13 mouse cellular contexts compared by ENCODE assay signal in genomic region chr4:139828283-139828678, GRCm38 (mm10). TPM values are rescaled to one million over a fixed set of nuclear protein-coding genes. Genes with fewer than 3 reads are reported as not detected.
A peak's percentile ranks its signal among the peaks of the same experiment; 100 is the strongest.
DNase-seq lines count a peak whose midpoint lies in the region; ATAC-seq lines count a peak whose summit lies in the region.
"Had no signal": no experiment of that assay in that cellular context is flagged by ENCODE, and none has a peak within 500 bp of the region (broad histone marks: within the 10 kb centered on the region; RNA-seq: fewer than 3 reads in every experiment).

No protein-coding gene starts in this region.

- WGBS in heart, embryonic 15.5 days, result under 1% methylated on average over 37 of the region's 37 CpGs
- 9% methylated on average over 37 of the region's 37 CpGs for whole genome bisulfite sequencing in embryonic facial prominence, embryonic 12.5 days
- WGBS in hindbrain, embryonic 13.5 days, result 3% methylated on average over 37 of the region's 37 CpGs
- 3% methylated on average over 37 of the region's 37 CpGs for WGBS in midbrain, embryonic 16.5 days

- H3K9me3 ChIP-seq in heart, embryonic 15.5 days (replicated peaks), result no peaks in the 10 kb centered on the region
- H3K9me3 ChIP-seq in embryonic facial prominence, embryonic 12.5 days, result no peaks in the 10 kb centered on the region
- H3K9me3 ChIP-seq in hindbrain, embryonic 13.5 days, result no peaks in the 10 kb centered on the region
- no peaks in the 10 kb centered on the region for H3K9me3 ChIP-seq in midbrain, embryonic 16.5 days (replicated peaks; ENCODE audit: control insufficient read depth, low read length, poor library complexity, severe bottlenecking)

- peaks cover 100% of the 10 kb centered on the region for H3K27me3 ChIP-seq in heart, embryonic 15.5 days
- peaks cover 95% of the 10 kb centered on the region for H3K27me3 ChIP-seq in embryonic facial prominence, embryonic 12.5 days
- peaks cover 99% of the 10 kb centered on the region for H3K27me3 ChIP-seq in hindbrain, embryonic 13.5 days
- H3K27me3 ChIP-seq in midbrain, embryonic 16.5 days (ENCODE audit: control insufficient read depth, insufficient read depth, low read depth, low read length), result peaks cover 41% of the 10 kb centered on the region

- no peak overlapping the region for H3K4me3 ChIP-seq in heart, embryonic 15.5 days
- H3K4me3 ChIP-seq in embryonic facial prominence, embryonic 12.5 days, result peak overlapping the region; percentile 9; the same call in 1 of the 2 replicates
- H3K4me3 ChIP-seq in hindbrain, embryonic 13.5 days, result peak overlapping the region; percentile 24
- H3K4me3 ChIP-seq in midbrain, embryonic 16.5 days (ENCODE audit: low read depth, low read length), result peak overlapping the region; percentile 27
- H3K4me3 ChIP-seq: layer of hippocampus, adult 2 months had no signal

- H3K9ac ChIP-seq in heart, embryonic 15.5 days, result no peak overlapping the region
- H3K9ac ChIP-seq in embryonic facial prominence, embryonic 12.5 days, result 0 out of 2 replicates have a peak overlapping the region, but pooled peaks have one; percentile 19
- H3K9ac ChIP-seq in hindbrain, embryonic 13.5 days, result 0 out of 2 replicates have a peak overlapping the region, but pooled peaks have one; percentile 51
- peak overlapping the region; percentile 5; the same call in 1 of the 2 replicates for H3K9ac ChIP-seq in midbrain, embryonic 16.5 days (ENCODE audit: low read depth, low read length)

- DNase-seq in heart, postnatal 4 days, result no peak
- DNase-seq in frontal cortex, postnatal 14 days (ENCODE audit: low spot score in 2 of 2), result no peak
- no peak for DNase-seq in cerebellum, adult 8-10 months
- DNase-seq in urinary bladder, postnatal 10 days (ENCODE audit: low spot score), result no peak
- DNase-seq: gastrocnemius, postnatal 10 days; liver had no signal

- no peaks in the 10 kb centered on the region for H3K36me3 ChIP-seq in heart, embryonic 15.5 days
- no peaks in the 10 kb centered on the region for H3K36me3 ChIP-seq in embryonic facial prominence, embryonic 12.5 days
- no peaks in the 10 kb centered on the region for H3K36me3 ChIP-seq in hindbrain, embryonic 13.5 days
- H3K36me3 ChIP-seq in midbrain, embryonic 16.5 days (ENCODE audit: control insufficient read depth, insufficient read depth, low read length), result no peaks in the 10 kb centered on the region

- no peak overlapping the region for H3K27ac ChIP-seq in heart, embryonic 15.5 days
- no peak overlapping the region for H3K27ac ChIP-seq in embryonic facial prominence, embryonic 12.5 days
- no peak overlapping the region for H3K27ac ChIP-seq in hindbrain, embryonic 13.5 days
- no peak overlapping the region for H3K27ac ChIP-seq in midbrain, embryonic 16.5 days (ENCODE audit: low read length)
- H3K27ac ChIP-seq: layer of hippocampus, adult 2 months; macrophage had no signal

- peaks cover 16% of the 10 kb centered on the region for H3K4me1 ChIP-seq in heart, embryonic 15.5 days (replicated peaks)
- peaks cover 15% of the 10 kb centered on the region for H3K4me1 ChIP-seq in embryonic facial prominence, embryonic 12.5 days
- H3K4me1 ChIP-seq in hindbrain, embryonic 13.5 days (replicated peaks), result peaks cover 57% of the 10 kb centered on the region
- peaks cover 30% of the 10 kb centered on the region for H3K4me1 ChIP-seq in midbrain, embryonic 16.5 days (ENCODE audit: control insufficient read depth, insufficient read depth, low read length)

- 0 out of 2 replicates have a peak overlapping the region, but pooled peaks have one; percentile 8 for H3K4me2 ChIP-seq in heart, embryonic 15.5 days
- H3K4me2 ChIP-seq in embryonic facial prominence, embryonic 12.5 days (replicated peaks), result peak overlapping the region; percentile 11
- peak overlapping the region; percentile 42 for H3K4me2 ChIP-seq in hindbrain, embryonic 13.5 days
- H3K4me2 ChIP-seq in midbrain, embryonic 16.5 days (ENCODE audit: low read length), result peak overlapping the region; percentile 51

- no peak for ATAC-seq in heart, embryonic 15.5 days (replicated peaks; ENCODE audit: insufficient number of reproducible peaks, insufficient read depth, low FRiP score, low read depth)
- ATAC-seq in embryonic facial prominence, embryonic 12.5 days (ENCODE audit: insufficient number of reproducible peaks, insufficient read depth, low FRiP score, low TSS enrichment), result no peak
- no peak for ATAC-seq in hindbrain, embryonic 13.5 days (ENCODE audit: low FRiP score)
- no peak for ATAC-seq in midbrain, embryonic 16.5 days

RNA-seq across cellular contexts. Expression of gene Pax7, which starts 5.0 kb away (rescaled TPM):
- not detected in 2 replicates for polyA plus RNA-seq in heart, embryonic 15.5 days (2015; fragmentation: Nextera tagmentation; extraction: Ambion mirVana)
- total RNA-seq in heart, postnatal 4 days (2021), result not detected
- polyA plus RNA-seq in embryonic facial prominence, embryonic 12.5 days (2016; fragmentation: Nextera tagmentation; extraction: Ambion mirVana), result 1.3 and 1.4 TPM in 2 replicates
- polyA plus RNA-seq in hindbrain, embryonic 13.5 days (2015; fragmentation: Nextera tagmentation; extraction: Ambion mirVana), result 0.84 and 1.6 TPM in 2 replicates
- polyA plus RNA-seq in midbrain, embryonic 16.5 days (2015; fragmentation: Nextera tagmentation; extraction: Ambion mirVana), result 2.3 and 4.4 TPM in 2 replicates
- total RNA-seq: layer of hippocampus, adult 2 months had no signal
- polyA plus RNA-seq: cortical plate, adult 2 months; macrophage had no signal
